Mouse (Mus musculus) neural tube, embryonic 11.5 days (tissue): ENCODE results near the gene Rslcan18. TPM values are rescaled to one million over a fixed set of nuclear protein-coding genes. Genes with fewer than 3 reads are reported as not detected.

Experiments used
- ATAC-seq: fragments of 200-750 bp; cut with Nextera tagmentation; 2 replicates; pipeline ENCODE4 v1.8.0; 2017; ENCODE audit warnings: moderate number of reproducible peaks, mild to moderate bottlenecking, moderate TSS enrichment, moderate library complexity; ENCODE audit not compliant: insufficient read depth, low FRiP score, low TSS enrichment
- DNase-seq: peaks from one replicate; pipeline ENCODE4 v3.0.0-alpha.2; 2015; ENCODE audit warnings: low spot score
- H3K27ac ChIP-seq: fragments of 300-500 bp; sonication (generic); 2 replicates; pipeline ENCODE4 v1.5.1; 2014; ENCODE audit warnings: low read depth, mild to moderate bottlenecking, low read length
- H3K27me3 ChIP-seq: fragments of 300-500 bp; sonication (generic); 2 replicates; pipeline ENCODE4 v1.6.1; 2014; ENCODE audit warnings: mild to moderate bottlenecking, low read length, mixed read lengths; ENCODE audit not compliant: control insufficient read depth, insufficient read depth
- H3K36me3 ChIP-seq: fragments of 300-500 bp; sonication (generic); 2 replicates; pipeline ENCODE4 v1.6.1; 2014; ENCODE audit warnings: mild to moderate bottlenecking, low read length, moderate library complexity, mixed read lengths; ENCODE audit not compliant: control insufficient read depth, insufficient read depth
- H3K4me1 ChIP-seq: fragments of 300-500 bp; sonication (generic); 2 replicates; pipeline ENCODE4 v1.6.1; 2014; ENCODE audit warnings: low read length, mixed read lengths; ENCODE audit not compliant: control insufficient read depth, insufficient read depth
- H3K4me2 ChIP-seq: fragments of 300-500 bp; sonication (generic); 2 replicates; pipeline ENCODE4 v1.6.1; 2014; ENCODE audit warnings: low read depth, mild to moderate bottlenecking, moderate library complexity
- H3K4me3 ChIP-seq: fragments of 300-500 bp; sonication (generic); 2 replicates; pipeline ENCODE4 v1.5.1; 2014; ENCODE audit warnings: low read depth, low read length
- H3K9ac ChIP-seq: fragments of 300-500 bp; sonication (generic); 2 replicates; pipeline ENCODE4 v1.6.1; 2014; ENCODE audit warnings: mild to moderate bottlenecking, low read length
- H3K9me3 ChIP-seq: fragments of 300-500 bp; sonication (generic); 2 replicates; pipeline ENCODE4 v1.6.1; 2016; ENCODE audit warnings: low read length; ENCODE audit not compliant: control insufficient read depth
- WGBS: fragments of 180-500 bp; shearing (Covaris S2); extraction: QIAGEN DNeasy Blood & Tissue Kit; methylation state at CpG from one replicate; pipeline ENCODE4 v1.1.7; 2014; 5-methylcytosine and 5-hydroxymethylcytosine counted together
- polyA plus RNA-seq: library from polyadenylated mRNA; unstranded; fragments of >200 nt; fragmentation: Nextera tagmentation; extraction: Ambion mirVana; gene quantifications from 2 replicates; pipeline ENCODE4 v1.2.1, GENCODE M21; 2014

Rslcan18 gene
- polyA plus RNA-seq, 1 experiment from 2014 or later, result 0.29 TPM

- no peaks in the 10 kb centered on the region for H3K4me1 ChIP-seq
- H3K27me3 ChIP-seq, result no peaks in the 10 kb centered on the region
- no peaks in the 10 kb centered on the region for H3K36me3 ChIP-seq
- H3K9me3 ChIP-seq, result no peaks in the 10 kb centered on the region
- H3K27ac ChIP-seq, result no peak overlapping the region
- peak overlapping the region; percentile 59 for H3K4me3 ChIP-seq
- peak overlapping the region; percentile 71 for H3K9ac ChIP-seq
- no peak for ATAC-seq
- 65% methylated on average over 9 of the region's 9 CpGs for WGBS
- no peak for DNase-seq
- peak overlapping the region; percentile 73 for H3K4me2 ChIP-seq
Observed at GRCm38 (mm10) chr13:67107681-67108080, 8.4 kb downstream of the Rslcan18 start.

- Histone ChIP-seq H3K4me1 (no peaks in the 10 kb centered on the region), H3K27me3 (no peaks in the 10 kb centered on the region), H3K4me2 (no peak within 1 kb of the TSS), H3K4me3 (no peak within 1 kb of the TSS), H3K9ac (no peak within 1 kb of the TSS), H3K9me3 (no peaks in the 10 kb centered on the region), H3K36me3 (no peaks in the 10 kb centered on the region), H3K27ac (no peak within 1 kb of the TSS)
- WGBS, result 89% methylated on average over 10 of the region's 10 CpGs
- DNase-seq (no peak), ATAC-seq (no peak)
Observed at GRCm38 (mm10) chr13:67097876-67098275, 18.2 kb downstream of the Rslcan18 start, which contains the start of gene Zfp708. Gene Zfp708 (minus strand): TSS chr13:67097976.

- WGBS, result 97% methylated on average over 1 of the region's 1 CpGs
- no peaks in the 10 kb centered on the region for H3K27me3 ChIP-seq
- H3K36me3 ChIP-seq, result no peaks in the 10 kb centered on the region
- no peak overlapping the region for H3K27ac ChIP-seq
- DNase-seq, result no peak
- no peak for ATAC-seq
- no peak overlapping the region for H3K9ac ChIP-seq
- no peak overlapping the region for H3K4me3 ChIP-seq
- H3K4me2 ChIP-seq, result no peak overlapping the region
- no peaks in the 10 kb centered on the region for H3K9me3 ChIP-seq
- H3K4me1 ChIP-seq, result no peaks in the 10 kb centered on the region
Observed at GRCm38 (mm10) chr13:67090154-67090553, 25.9 kb downstream of the Rslcan18 start.

GRCm38 (mm10) chr13:67081946-67082345 is 34.1 kb downstream of the Rslcan18 start:
- no peaks in the 10 kb centered on the region for H3K27me3 ChIP-seq
- H3K9me3 ChIP-seq, result no peaks in the 10 kb centered on the region
- H3K36me3 ChIP-seq, result no peaks in the 10 kb centered on the region
- no peak overlapping the region for H3K9ac ChIP-seq
- 61% methylated on average over 1 of the region's 1 CpGs for WGBS
- ATAC-seq, result no peak
- no peak overlapping the region for H3K27ac ChIP-seq
- no peak overlapping the region for H3K4me2 ChIP-seq
- no peaks in the 10 kb centered on the region for H3K4me1 ChIP-seq
- no peak for DNase-seq
- H3K4me3 ChIP-seq, result no peak overlapping the region

GRCm38 (mm10) chr13:67081142-67081713 is 34.8 kb downstream of the Rslcan18 start:
- WGBS, result 1% methylated on average over 24 of the region's 24 CpGs
- peak overlapping the region; percentile 62 for H3K9ac ChIP-seq
- H3K36me3 ChIP-seq, result no peaks in the 10 kb centered on the region
- peak overlapping the region; percentile 63 for H3K4me3 ChIP-seq
- H3K9me3 ChIP-seq, result no peaks in the 10 kb centered on the region
- peak; percentile 78 for DNase-seq
- peak overlapping the region; percentile 67 for H3K4me2 ChIP-seq
- peak; percentile 99 for ATAC-seq
- H3K4me1 ChIP-seq, result no peaks in the 10 kb centered on the region
- H3K27ac ChIP-seq, result peak overlapping the region; percentile 76
- H3K27me3 ChIP-seq, result no peaks in the 10 kb centered on the region

GRCm38 (mm10) chr13:67077244-67077643 is 38.8 kb downstream of the Rslcan18 start:
- no peak overlapping the region for H3K4me3 ChIP-seq
- 95% methylated on average over 2 of the region's 2 CpGs for WGBS
- no peaks in the 10 kb centered on the region for H3K9me3 ChIP-seq
- no peaks in the 10 kb centered on the region for H3K27me3 ChIP-seq
- no peak overlapping the region for H3K27ac ChIP-seq
- H3K4me2 ChIP-seq, result no peak overlapping the region
- DNase-seq (no peak), ATAC-seq (no peak)
- H3K9ac ChIP-seq, result no peak overlapping the region
- H3K4me1 ChIP-seq, result no peaks in the 10 kb centered on the region
- peaks cover 11% of the 10 kb centered on the region for H3K36me3 ChIP-seq

- no peak for ATAC-seq
- H3K9me3 ChIP-seq, result peaks cover 2% of the 10 kb centered on the region; the same call in 1 of the 2 replicates
- no peaks in the 10 kb centered on the region for H3K4me1 ChIP-seq
- 93% methylated on average over 2 of the region's 2 CpGs for WGBS
- H3K27me3 ChIP-seq, result no peaks in the 10 kb centered on the region
- no peak overlapping the region for H3K27ac ChIP-seq
- H3K36me3 ChIP-seq, result peaks cover 27% of the 10 kb centered on the region
- H3K4me2 ChIP-seq, result no peak overlapping the region
- DNase-seq, result no peak
- no peak overlapping the region for H3K9ac ChIP-seq
- H3K4me3 ChIP-seq, result no peak overlapping the region
Observed at GRCm38 (mm10) chr13:67072786-67073185, 43.3 kb downstream of the Rslcan18 start.

- WGBS, result 85% methylated on average over 8 of the region's 8 CpGs
- no peaks in the 10 kb centered on the region for H3K4me1 ChIP-seq
- DNase-seq (no peak), ATAC-seq (no peak)
- 0 out of 2 replicates have a peak, but pooled peaks cover 2% of the 10 kb centered on the region for H3K9me3 ChIP-seq
- H3K27ac ChIP-seq, result no peak overlapping the region
- peaks cover 7% of the 10 kb centered on the region for H3K36me3 ChIP-seq
- no peaks in the 10 kb centered on the region for H3K27me3 ChIP-seq
- no peak overlapping the region for H3K4me3 ChIP-seq
- no peak overlapping the region for H3K4me2 ChIP-seq
- H3K9ac ChIP-seq, result no peak overlapping the region
Observed at GRCm38 (mm10) chr13:67065386-67065785, 50.7 kb downstream of the Rslcan18 start.

- Histone ChIP-seq H3K9me3 (no peaks in the 10 kb centered on the region; the same call in 1 of the 2 replicates), H3K27me3 (no peaks in the 10 kb centered on the region), H3K27ac (no peak overlapping the region), H3K4me3 (no peak overlapping the region), H3K9ac (no peak overlapping the region), H3K4me1 (peaks cover 3% of the 10 kb centered on the region; the same call in 1 of the 2 replicates), H3K4me2 (no peak overlapping the region), H3K36me3 (no peaks in the 10 kb centered on the region; the same call in 1 of the 2 replicates)
- DNase-seq (no peak), ATAC-seq (no peak)
- 59% methylated on average over 7 of the region's 7 CpGs for WGBS
Observed at GRCm38 (mm10) chr13:67062427-67062826, 53.6 kb downstream of the Rslcan18 start.
